Mouse (Mus musculus) kidney, embryonic 15.5 days (tissue): ENCODE results near the gene Tarbp2. TPM values are rescaled to one million over a fixed set of nuclear protein-coding genes. Genes with fewer than 3 reads are reported as not detected.

Source experiments
- ATAC-seq: fragments of 200-750 bp; cut with Nextera tagmentation; replicated peaks from 2 replicates; pipeline ENCODE4 v1.8.0; 2017; ENCODE audit warnings: moderate TSS enrichment; ENCODE audit not compliant: low FRiP score
- H3K27ac ChIP-seq: fragments of 300-500 bp; sonication (generic); 2 replicates; pipeline ENCODE4 v1.5.1; 2015; ENCODE audit warnings: mild to moderate bottlenecking, inconsistent platforms
- H3K27me3 ChIP-seq: fragments of 300-500 bp; sonication (generic); 2 replicates; pipeline ENCODE4 v1.6.1; 2015; ENCODE audit warnings: inconsistent platforms
- H3K36me3 ChIP-seq: fragments of 300-500 bp; sonication (generic); 2 replicates; pipeline ENCODE4 v1.6.1; 2015; ENCODE audit warnings: inconsistent platforms
- H3K4me1 ChIP-seq: fragments of 300-500 bp; sonication (generic); 2 replicates; pipeline ENCODE4 v1.6.1; 2015; ENCODE audit warnings: inconsistent platforms
- H3K4me2 ChIP-seq: fragments of 300-500 bp; sonication (generic); 2 replicates; pipeline ENCODE4 v1.6.1; 2015; ENCODE audit warnings: moderate library complexity, mild to moderate bottlenecking, inconsistent platforms
- H3K4me3 ChIP-seq: fragments of 300-500 bp; sonication (generic); replicated peaks from 2 replicates; pipeline ENCODE4 v1.5.1; 2015; ENCODE audit warnings: mild to moderate bottlenecking, inconsistent platforms
- H3K9ac ChIP-seq: fragments of 300-500 bp; sonication (generic); 2 replicates; pipeline ENCODE4 v1.6.1; 2015; ENCODE audit warnings: mild to moderate bottlenecking, inconsistent platforms
- H3K9me3 ChIP-seq: fragments of 300-500 bp; sonication (generic); replicated peaks from 2 replicates; pipeline ENCODE4 v1.6.1; 2016; ENCODE audit warnings: inconsistent platforms
- WGBS: fragments of 180-500 bp; shearing (Covaris S2); methylation state at CpG from one replicate; pipeline ENCODE4 v1.1.7; 2015; ENCODE audit warnings: mixed read lengths; 5-methylcytosine and 5-hydroxymethylcytosine counted together
- polyA plus RNA-seq: library from polyadenylated mRNA; unstranded; fragments of >200 nt; fragmentation: Nextera tagmentation; extraction: Ambion mirVana; gene quantifications from 2 replicates; pipeline ENCODE4 v1.2.1, GENCODE M21; 2015

Tarbp2 gene
- polyA plus RNA-seq, 1 experiment from 2014 or later, result 92.0 TPM

- ATAC-seq, result no peak
- WGBS, result 70% methylated on average over 5 of the region's 5 CpGs
Observed at GRCm38 (mm10) chr15:102563681-102564080, 45.7 kb downstream of the Tarbp2 start.

GRCm38 (mm10) chr15:102567849-102568248, 49.9 kb downstream of the Tarbp2 start:
- 78% methylated on average over 2 of the region's 2 CpGs for WGBS

More at GRCm38 (mm10) chr15:102563681-102564080, 45.7 kb downstream of the Tarbp2 start:
- Histone ChIP-seq H3K4me2 (no peak overlapping the region), H3K27me3 (no peaks in the 10 kb centered on the region), H3K36me3 (peaks cover 31% of the 10 kb centered on the region), H3K4me1 (no peaks in the 10 kb centered on the region), H3K4me3 (no peak overlapping the region), H3K9me3 (no peaks in the 10 kb centered on the region), H3K9ac (no peak overlapping the region), H3K27ac (no peak overlapping the region)

GRCm38 (mm10) chr15:102572081-102572480, 54.1 kb downstream of the Tarbp2 start:
- Histone ChIP-seq H3K27ac (no peak overlapping the region), H3K4me3 (no peak overlapping the region)
- 35% methylated on average over 3 of the region's 3 CpGs for WGBS

More at GRCm38 (mm10) chr15:102567849-102568248, 49.9 kb downstream of the Tarbp2 start:
- H3K27ac ChIP-seq, result no peak overlapping the region
- ATAC-seq, result no peak
- peaks cover 16% of the 10 kb centered on the region for H3K36me3 ChIP-seq
- H3K4me3 ChIP-seq, result no peak overlapping the region
- H3K9ac ChIP-seq, result no peak overlapping the region
- H3K4me1 ChIP-seq, result no peaks in the 10 kb centered on the region
- no peaks in the 10 kb centered on the region for H3K9me3 ChIP-seq
- no peak overlapping the region for H3K4me2 ChIP-seq
- H3K27me3 ChIP-seq, result no peaks in the 10 kb centered on the region

More at GRCm38 (mm10) chr15:102572081-102572480, 54.1 kb downstream of the Tarbp2 start:
- Histone ChIP-seq H3K9me3 (no peaks in the 10 kb centered on the region), H3K9ac (no peak overlapping the region), H3K4me1 (no peaks in the 10 kb centered on the region), H3K27me3 (no peaks in the 10 kb centered on the region), H3K36me3 (peaks cover 6% of the 10 kb centered on the region), H3K4me2 (no peak overlapping the region)
- no peak for ATAC-seq

Other genes starting within 250 kb of the Tarbp2 start
- 0.44 and 0.55 TPM in 2 replicates for gene Gm9918, start 247.6 kb upstream of the Tarbp2 start, polyA plus RNA-seq
- gene Mfsd5, start 238.7 kb upstream of the Tarbp2 start, polyA plus RNA-seq, result 68.6 and 69.8 TPM in 2 replicates
- 23.5 and 31.0 TPM in 2 replicates for gene Espl1, start 221.9 kb upstream of the Tarbp2 start, polyA plus RNA-seq
- gene Pfdn5, start 192.1 kb upstream of the Tarbp2 start, polyA plus RNA-seq, result 382 and 393 TPM in 2 replicates
- 106 and 122 TPM in 2 replicates for gene Myg1, start 186.5 kb upstream of the Tarbp2 start, polyA plus RNA-seq
- 83.2 and 83.7 TPM in 2 replicates for gene Aaas, start 167.4 kb upstream of the Tarbp2 start, polyA plus RNA-seq
- gene Sp7, start 151.0 kb upstream of the Tarbp2 start, polyA plus RNA-seq, result 1.3 and 5.9 TPM in 2 replicates
- gene Sp1, start 112.0 kb upstream of the Tarbp2 start, polyA plus RNA-seq, result 10.8 and 11.1 TPM in 2 replicates
- gene Amhr2, start 72.8 kb upstream of the Tarbp2 start, polyA plus RNA-seq, result 0.75 and 1.7 TPM in 2 replicates
- gene Prr13, start 59.2 kb upstream of the Tarbp2 start, polyA plus RNA-seq, result 82.9 and 86.1 TPM in 2 replicates
- gene Pcbp2, start 47.7 kb upstream of the Tarbp2 start, polyA plus RNA-seq, result 210 and 217 TPM in 2 replicates
- 2.8 and 5.5 TPM in 2 replicates for gene Gm10337, start 14.5 kb upstream of the Tarbp2 start, polyA plus RNA-seq
- 15.3 and 19.7 TPM in 2 replicates for gene Map3k12, start 1.1 kb upstream of the Tarbp2 start, polyA plus RNA-seq
- 2.4 and 3.4 TPM in 2 replicates for gene Npff, start 6.8 kb downstream of the Tarbp2 start, polyA plus RNA-seq
- gene Gm28047, start 106.9 kb downstream of the Tarbp2 start, polyA plus RNA-seq, result not detected in 2 replicates
- 37.6 and 39.4 TPM in 2 replicates for gene Atf7, start 107.3 kb downstream of the Tarbp2 start, polyA plus RNA-seq
- gene Atp5g2, start 154.2 kb downstream of the Tarbp2 start, polyA plus RNA-seq, result 70.2 and 95.0 TPM in 2 replicates
- 47.0 and 51.4 TPM in 2 replicates for gene Calcoco1, start 204.0 kb downstream of the Tarbp2 start, polyA plus RNA-seq